ENCODE assay signal across 18 mouse cellular contexts in the genomic region with DNA sequence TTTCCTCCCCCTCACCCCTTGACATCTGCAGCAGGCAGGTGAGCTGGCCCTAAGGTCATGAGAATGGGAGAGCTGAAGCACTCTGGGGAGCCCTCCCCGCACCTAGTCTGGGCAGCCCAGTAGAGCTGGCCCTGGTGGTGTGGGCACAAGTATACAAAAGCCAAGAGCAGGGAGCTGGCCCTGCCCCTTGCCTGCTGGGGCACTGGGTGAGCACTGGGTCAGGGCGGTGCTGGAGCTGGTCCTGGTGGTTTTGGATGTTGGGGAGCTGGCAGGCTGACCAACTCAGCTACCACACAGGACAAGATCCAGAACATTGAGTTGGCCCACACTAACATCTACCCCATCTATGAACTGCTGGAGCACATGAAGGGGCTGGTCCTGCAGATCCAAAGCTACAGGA. TPM values are rescaled to one million over a fixed set of nuclear protein-coding genes. Genes with fewer than 3 reads are reported as not detected.
DNase-seq lines count a peak whose midpoint lies in the region; ATAC-seq and TF ChIP-seq lines count a peak whose summit lies in the region.
"Had no signal": no experiment of that assay in that cellular context is flagged by ENCODE, and none has a peak within 500 bp of the region (broad histone marks: within the 10 kb centered on the region; RNA-seq: fewer than 3 reads in every experiment).

No protein-coding gene starts in this region.

- H3K4me2 ChIP-seq in liver, embryonic 15.5 days, result no peak overlapping the region
- H3K4me2 ChIP-seq: embryonic facial prominence, embryonic 15.5 days; hindbrain, embryonic 15.5 days; limb, embryonic 13.5 days had no signal

- H3K27me3 ChIP-seq in heart, adult 2 months (ENCODE audit: control insufficient read depth, insufficient read depth, low read length), result no peaks in the 10 kb centered on the region
- no peaks in the 10 kb centered on the region for H3K27me3 ChIP-seq in liver, embryonic 15.5 days
- H3K27me3 ChIP-seq: embryonic facial prominence, embryonic 15.5 days; hindbrain, embryonic 15.5 days; limb, embryonic 13.5 days had no signal

- H3K4me1 ChIP-seq in heart, adult 2 months (ENCODE audit: control insufficient read depth, insufficient read depth, low read length), result no peaks in the 10 kb centered on the region; the same call in none of the 2 replicates
- peaks cover 20% of the 10 kb centered on the region for H3K4me1 ChIP-seq in liver, embryonic 15.5 days (replicated peaks)
- H3K4me1 ChIP-seq: hindbrain, embryonic 15.5 days; limb, embryonic 13.5 days had no signal

- peak overlapping the region; percentile 26; the same call in 1 of the 2 replicates for H3K27ac ChIP-seq in heart, adult 2 months
- H3K27ac ChIP-seq in liver, embryonic 15.5 days (replicated peaks), result peak overlapping the region; percentile 31; the same call in 1 of the 2 replicates
- H3K27ac ChIP-seq: embryonic facial prominence, embryonic 15.5 days; forebrain, embryonic 10.5 days; hindbrain, embryonic 15.5 days; limb, embryonic 13.5 days had no signal

- DNase-seq in heart, adult 2 months, result no peak
- no peak for DNase-seq in heart, adult 9 months (ENCODE audit: low spot score in 2 of 2)
- no peak for DNase-seq in liver
- DNase-seq in thymus, postnatal 4 days, result peak; percentile 17
- DNase-seq in thymus, postnatal 25 days, result no peak
- peak; percentile 65 for DNase-seq in skeletal muscle tissue, adult 2 months (ENCODE audit: low read depth, low spot score)
- no peak for DNase-seq in cerebellum, adult 9-10 months
- DNase-seq: cerebellum, postnatal 10 days; heart, postnatal 14 days; midbrain, embryonic 14.5 days; right cerebral cortex, postnatal 4 days had no signal

- intact Hi-C loops in heart, adult 2 months (cut with DNase I), result no loop called here

- TF ChIP-seq POLR2A in heart, adult 2 months (IDR thresholded peaks at IDR 0.05; ENCODE audit: insufficient read depth, low read depth, low read length), result no peak

- H3K79me2 ChIP-seq in heart, adult 2 months (replicated peaks; ENCODE audit: control insufficient read depth, insufficient read depth, low read length), result no peaks in the 10 kb centered on the region

- no peak for ATAC-seq in liver, embryonic 15.5 days (ENCODE audit: insufficient read depth)
- ATAC-seq: intestine, postnatal 0 days had no signal

- TF ChIP-seq CTCF in heart, adult 2 months (IDR thresholded peaks at IDR 0.05), result no peak

- no peak overlapping the region for H3K9ac ChIP-seq in heart, adult 2 months (ENCODE audit: low read depth, low read length)
- H3K9ac ChIP-seq in liver, embryonic 15.5 days, result no peak overlapping the region
- H3K9ac ChIP-seq: embryonic facial prominence, embryonic 15.5 days; hindbrain, embryonic 15.5 days; limb, embryonic 13.5 days had no signal

- WGBS in heart, adult 2 months, result 89% methylated on average over 2 of the region's 2 CpGs
- 65% methylated on average over 2 of the region's 2 CpGs for WGBS in liver, embryonic 15.5 days (ENCODE audit: insufficient replicate concordance)

- no peaks in the 10 kb centered on the region for H3K36me3 ChIP-seq in heart, adult 2 months (ENCODE audit: control insufficient read depth, insufficient read depth, low read length)
- no peaks in the 10 kb centered on the region for H3K36me3 ChIP-seq in liver, embryonic 15.5 days (replicated peaks)
- H3K36me3 ChIP-seq: embryonic facial prominence, embryonic 15.5 days; forebrain, embryonic 10.5 days; hindbrain, embryonic 15.5 days; limb, embryonic 13.5 days had no signal

- H3K9me3 ChIP-seq in liver, embryonic 15.5 days (replicated peaks), result no peaks in the 10 kb centered on the region
- H3K9me3 ChIP-seq: embryonic facial prominence, embryonic 15.5 days; forebrain, embryonic 10.5 days; hindbrain, embryonic 15.5 days had no signal

- TF ChIP-seq EP300 in heart, adult 2 months (IDR thresholded peaks at IDR 0.05; ENCODE audit: insufficient read depth, low read depth, low read length), result no peak

- no peak overlapping the region for H3K4me3 ChIP-seq in heart, adult 2 months
- no peak overlapping the region for H3K4me3 ChIP-seq in liver, embryonic 15.5 days (replicated peaks)
- H3K4me3 ChIP-seq: embryonic facial prominence, embryonic 15.5 days; forebrain, embryonic 10.5 days; hindbrain, embryonic 15.5 days; limb, embryonic 13.5 days; myocyte had no signal

RNA-seq across cellular contexts. Expression of a gene that starts 5.0 kb away (rescaled TPM):
- total RNA-seq in heart, adult 2 months (2021), result 100 to 1,000 TPM; 330 to 373 TPM
- polyA plus RNA-seq in heart, adult 2 months (2012; rRNA removed), result 213 and 279 TPM in 2 replicates
- polyA plus RNA-seq in liver, embryonic 15.5 days (2015; fragmentation: Nextera tagmentation; extraction: Ambion mirVana), result 23.4 and 29.0 TPM in 2 replicates

Comparison
In these comparisons a context has a peak if more than half of its experiments do, and no peak if none do; other contexts are left out.
1. DNase-seq: peak in thymus, postnatal 4 days (single experiment) and skeletal muscle tissue, adult 2 months (single experiment); none in heart, adult 2 months (0 of 2), heart, adult 9 months (0 of 2), liver (single experiment), thymus, postnatal 25 days (single experiment) and cerebellum, adult 9-10 months (single experiment).